Mouse (Mus musculus) ES-Bruce4 (cell line): ENCODE measurements at regions not wholly inside any gene's neighbourhood (a gene's known extent, or its start where the extent isn't known, plus 50 kb on each side); places are given as distances from the start of the nearest gene placed in this dataset.

Experiments
- EP300 ChIP-seq: IDR thresholded peaks from 2 replicates; pipeline ENCODE4 v1.6.1; 2011; ENCODE audit warnings: low read depth, low read length; ENCODE audit not compliant: insufficient read depth
- POLR2A ChIP-seq: IDR thresholded peaks from one replicate; pipeline ENCODE4 v1.8.1; 2011; ENCODE audit warnings: low read length; ENCODE audit not compliant: insufficient read depth

DNA sequence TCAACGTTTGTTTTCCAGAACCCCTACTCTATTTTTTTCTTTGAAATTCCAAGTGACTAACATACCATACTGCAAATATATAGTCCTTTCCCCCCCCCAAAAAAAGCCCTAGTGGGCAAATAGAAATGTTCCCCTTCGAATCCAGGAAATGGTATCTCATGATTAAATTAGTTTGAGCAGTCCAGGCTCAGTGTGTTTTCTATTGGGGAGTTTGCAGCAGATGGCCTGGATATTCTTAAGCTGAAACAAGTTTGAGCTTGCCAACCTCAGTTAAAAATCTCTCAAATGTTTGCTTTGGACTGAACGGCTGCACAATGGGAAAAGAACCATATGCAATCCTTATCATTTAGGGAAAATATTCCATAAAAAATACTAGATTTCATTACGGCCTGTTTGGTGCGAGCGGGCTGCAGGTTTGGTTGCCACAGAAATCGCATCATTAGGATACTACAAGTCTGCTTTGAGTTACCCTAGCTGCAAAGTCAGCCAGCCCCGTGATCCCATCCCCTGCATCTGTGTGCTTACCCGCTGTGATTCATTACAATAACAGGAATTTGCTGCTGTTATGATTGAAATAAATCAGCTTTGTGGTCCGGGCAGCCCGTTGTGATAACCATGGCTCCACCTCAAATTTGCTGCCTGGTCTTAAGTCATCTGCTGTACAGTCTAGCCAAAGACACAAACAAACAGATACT, 227.2 kb upstream of the Zfp637 start:
- TF ChIP-seq POLR2A (no peak), EP300 (no peak)
